Mouse (Mus musculus): ENCODE measurements around the gene Serpina3j. TPM values are rescaled to one million over a fixed set of nuclear protein-coding genes. Genes with fewer than 3 reads are reported as not detected.
"Not testable (repeated sequence)": the region's sequence is repeated elsewhere in the genome, so short reads cannot be mapped to it uniquely, and the experiment has no call there.

The Serpina3j gene
- polyA plus RNA-seq, 1 experiment: not detected

DNA sequence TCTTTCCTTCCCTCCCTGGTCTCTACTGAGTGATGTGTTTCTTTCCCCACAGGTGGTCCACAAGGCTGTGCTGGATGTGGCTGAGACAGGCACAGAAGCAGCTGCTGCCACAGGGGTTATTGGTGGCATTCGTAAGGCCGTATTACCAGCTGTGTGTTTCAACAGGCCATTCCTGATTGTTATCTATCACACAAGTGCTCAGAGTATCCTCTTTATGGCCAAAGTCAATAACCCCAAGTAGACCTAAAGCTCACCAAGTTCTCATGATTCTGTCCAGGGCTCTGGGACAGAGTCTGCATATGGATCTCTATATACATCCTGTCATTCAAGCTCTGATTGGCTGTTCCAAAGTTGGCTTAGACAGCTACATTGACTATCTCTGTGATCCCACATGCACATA, 30.8 kb downstream of the Serpina3j start:
- Histone ChIP-seq H3K4me3 (ENCODE audit: low read depth, low read length) (no peak overlapping the region), H3K36me3 (ENCODE audit: control insufficient read depth, insufficient read depth, low read length) (no peaks in the 10 kb centered on the region), H3K27ac (ENCODE audit: insufficient read depth, low read depth, low read length) (no peak overlapping the region), H3K4me1 (ENCODE audit: control insufficient read depth, insufficient read depth, insufficient read length, low read length) (no peaks in the 10 kb centered on the region), H3K27me3 (ENCODE audit: control insufficient read depth, insufficient read depth, low read length) (no peaks in the 10 kb centered on the region)
- no peak for TF ChIP-seq POLR2A (IDR thresholded peaks at IDR 0.05; ENCODE audit: low read depth, low read length)
- no peak for TF ChIP-seq CTCF (IDR thresholded peaks at IDR 0.05; ENCODE audit: extremely low read depth, insufficient read length, insufficient replicate concordance, low read depth, low read length)
- 53% methylated on average over 2 of the region's 2 CpGs for WGBS

DNA sequence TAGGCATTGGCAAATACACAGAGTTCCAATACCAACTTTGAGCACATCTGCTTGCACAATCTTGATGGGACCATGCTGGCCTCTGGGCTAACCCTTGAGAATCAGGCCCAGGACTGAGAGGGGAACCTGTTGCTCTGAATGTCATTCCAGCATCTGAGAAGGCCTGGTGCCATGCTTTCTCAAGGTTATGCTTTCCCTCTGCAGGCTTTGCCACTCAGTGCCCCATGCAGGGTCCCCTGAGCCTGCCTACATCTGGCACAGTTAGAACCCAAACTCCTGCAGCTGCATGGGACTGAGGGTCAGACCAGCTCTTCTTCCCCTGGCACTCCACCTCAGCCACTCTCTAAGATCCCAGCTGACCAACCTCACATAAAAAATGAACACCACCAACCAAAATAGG, 31.4 kb downstream of the Serpina3j start:
- H3K36me3 ChIP-seq (ENCODE audit: control insufficient read depth, insufficient read depth, low read length): no peaks in the 10 kb centered on the region
- no peaks in the 10 kb centered on the region for H3K4me1 ChIP-seq (ENCODE audit: control insufficient read depth, insufficient read depth, insufficient read length, low read length)
- H3K27me3 ChIP-seq (ENCODE audit: control insufficient read depth, insufficient read depth, low read length): no peaks in the 10 kb centered on the region
- no peak for TF ChIP-seq POLR2A (IDR thresholded peaks at IDR 0.05; ENCODE audit: low read depth, low read length)
- TF ChIP-seq CTCF (IDR thresholded peaks at IDR 0.05; ENCODE audit: extremely low read depth, insufficient read length, insufficient replicate concordance, low read depth, low read length): no peak
- H3K4me3 ChIP-seq (ENCODE audit: low read depth, low read length): no peak overlapping the region
- H3K27ac ChIP-seq (ENCODE audit: insufficient read depth, low read depth, low read length): no peak overlapping the region

DNA sequence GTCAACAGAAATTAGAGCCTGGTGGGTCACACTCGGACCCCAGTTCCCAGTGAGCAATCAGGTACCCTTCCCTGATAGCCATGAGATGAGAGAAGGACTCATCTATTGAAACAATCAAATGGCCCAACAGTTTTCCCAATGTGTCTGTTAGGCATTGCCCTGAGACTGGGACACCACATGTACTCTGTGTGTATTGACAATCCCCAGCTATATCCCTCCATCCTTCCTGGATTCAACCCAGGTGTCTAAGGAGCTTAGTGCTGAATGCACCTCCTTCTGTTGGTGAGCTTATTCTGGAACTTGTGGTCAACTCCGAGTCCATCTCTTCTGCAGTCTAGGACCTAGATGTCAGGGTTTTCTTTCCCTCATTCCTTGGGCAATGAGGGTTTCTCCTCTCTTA, 32.7 kb downstream of the Serpina3j start:
- WGBS: 74% methylated on average over 2 of the region's 2 CpGs
- Histone ChIP-seq H3K36me3 (ENCODE audit: control insufficient read depth, insufficient read depth, low read length) (no peaks in the 10 kb centered on the region), H3K4me1 (ENCODE audit: control insufficient read depth, insufficient read depth, insufficient read length, low read length) (no peaks in the 10 kb centered on the region), H3K27ac (ENCODE audit: insufficient read depth, low read depth, low read length) (no peak overlapping the region), H3K27me3 (ENCODE audit: control insufficient read depth, insufficient read depth, low read length) (no peaks in the 10 kb centered on the region), H3K4me3 (ENCODE audit: low read depth, low read length) (no peak overlapping the region)
- TF ChIP-seq CTCF (IDR thresholded peaks at IDR 0.05; ENCODE audit: extremely low read depth, insufficient read length, insufficient replicate concordance, low read depth, low read length) (no peak), POLR2A (IDR thresholded peaks at IDR 0.05; ENCODE audit: low read depth, low read length) (no peak)

DNA sequence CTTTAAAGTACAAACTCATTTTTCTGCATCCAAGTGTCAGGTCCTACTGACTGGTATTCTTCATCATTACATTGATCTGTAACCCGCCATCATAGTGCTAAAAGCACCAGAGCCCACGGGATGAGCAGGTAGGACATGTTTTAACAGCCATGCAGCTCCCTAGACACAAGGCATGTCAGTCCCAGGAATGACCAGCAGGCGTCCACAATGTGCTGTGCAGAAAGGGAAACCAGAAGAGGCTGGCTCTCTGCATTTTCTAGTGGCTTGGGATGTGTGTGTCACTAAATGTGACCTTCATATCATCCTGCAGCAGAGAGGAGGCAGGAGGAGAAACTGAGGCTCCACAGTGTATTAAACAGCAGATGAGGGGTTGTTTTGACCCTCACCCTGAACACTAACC, 37.5 kb downstream of the Serpina3j start:
- WGBS: 17% methylated on average over 3 of the region's 3 CpGs

DNA sequence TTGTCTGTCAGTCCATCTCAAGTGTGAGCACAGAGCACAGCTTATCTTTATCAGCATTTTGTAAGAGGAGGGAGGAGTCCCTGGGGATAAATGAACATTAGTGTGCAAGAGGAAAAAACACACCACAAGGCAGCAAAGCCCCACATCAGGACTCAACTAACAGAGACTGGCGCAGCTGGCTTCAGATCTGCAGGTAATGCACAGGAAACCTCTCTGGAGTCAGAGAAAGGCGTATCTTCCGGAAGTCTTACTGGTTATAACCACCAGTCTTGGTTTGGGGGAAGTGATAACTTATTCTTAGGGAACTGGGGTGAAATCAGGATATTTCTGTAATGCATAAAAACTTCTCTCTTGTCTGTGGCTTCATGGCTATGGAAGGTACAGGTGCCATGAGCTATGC, 41.7 kb downstream of the Serpina3j start:
- Histone ChIP-seq H3K4me1 (ENCODE audit: control insufficient read depth, insufficient read depth, insufficient read length, low read length) (no peaks in the 10 kb centered on the region), H3K4me3 (ENCODE audit: low read depth, low read length) (no peak overlapping the region), H3K27me3 (ENCODE audit: control insufficient read depth, insufficient read depth, low read length) (no peaks in the 10 kb centered on the region), H3K36me3 (ENCODE audit: control insufficient read depth, insufficient read depth, low read length) (no peaks in the 10 kb centered on the region), H3K27ac (ENCODE audit: insufficient read depth, low read depth, low read length) (no peak overlapping the region)
- 57% methylated on average over 3 of the region's 3 CpGs for WGBS
- TF ChIP-seq POLR2A (IDR thresholded peaks at IDR 0.05; ENCODE audit: low read depth, low read length) (no peak), CTCF (IDR thresholded peaks at IDR 0.05; ENCODE audit: extremely low read depth, insufficient read length, insufficient replicate concordance, low read depth, low read length) (no peak)

More for the DNA sequence above, 37.5 kb downstream of the Serpina3j start:
- not testable (repeated sequence) for H3K27ac ChIP-seq (ENCODE audit: insufficient read depth, low read depth, low read length); H3K4me3 ChIP-seq (ENCODE audit: low read depth, low read length); H3K27me3 ChIP-seq (ENCODE audit: control insufficient read depth, insufficient read depth, low read length); H3K36me3 ChIP-seq (ENCODE audit: control insufficient read depth, insufficient read depth, low read length); H3K4me1 ChIP-seq (ENCODE audit: control insufficient read depth, insufficient read depth, insufficient read length, low read length)

DNA sequence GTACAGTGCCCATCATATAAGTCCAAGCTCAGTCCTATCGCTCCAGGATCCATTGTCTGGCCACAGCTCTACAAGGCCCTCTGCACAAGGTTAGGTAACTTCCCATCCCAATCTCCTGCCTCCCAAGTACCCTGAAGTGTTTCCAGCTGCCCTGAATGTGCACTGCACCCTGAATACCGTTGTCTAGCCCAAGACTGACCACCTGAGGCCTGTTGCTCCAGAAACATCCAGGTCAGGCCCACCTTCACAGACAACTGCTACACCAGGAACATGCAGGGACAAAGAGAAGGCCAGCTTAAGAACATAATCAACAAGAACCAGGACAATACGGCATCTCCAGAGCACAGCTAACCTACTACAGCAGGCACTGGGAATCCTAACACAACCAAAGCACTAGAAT, 55.6 kb downstream of the Serpina3j start:
- Histone ChIP-seq H3K27me3 (ENCODE audit: control insufficient read depth, insufficient read depth, low read length) (no peaks in the 10 kb centered on the region), H3K36me3 (ENCODE audit: control insufficient read depth, insufficient read depth, low read length) (no peaks in the 10 kb centered on the region), H3K27ac (ENCODE audit: insufficient read depth, low read depth, low read length) (no peak overlapping the region), H3K4me1 (ENCODE audit: control insufficient read depth, insufficient read depth, insufficient read length, low read length) (no peaks in the 10 kb centered on the region), H3K4me3 (ENCODE audit: low read depth, low read length) (no peak overlapping the region)
- TF ChIP-seq POLR2A (IDR thresholded peaks at IDR 0.05; ENCODE audit: low read depth, low read length): no peak
- no peak for TF ChIP-seq CTCF (IDR thresholded peaks at IDR 0.05; ENCODE audit: extremely low read depth, insufficient read length, insufficient replicate concordance, low read depth, low read length)
- WGBS: 78% methylated on average over 3 of the region's 3 CpGs

Other genes starting within 250 kb of the Serpina3j start
- gene Serpina5, start 213.4 kb upstream of the Serpina3j start, polyA plus RNA-seq (2012; rRNA removed): not detected in 2 replicates
- not detected in 2 replicates for gene Serpina3a, start 201.8 kb upstream of the Serpina3j start, polyA plus RNA-seq (2012; rRNA removed)
- not detected in 2 replicates for gene Serpina3b, start 186.6 kb upstream of the Serpina3j start, polyA plus RNA-seq (2012; rRNA removed)
- gene Serpina3c, start 160.7 kb upstream of the Serpina3j start, polyA plus RNA-seq (2012; rRNA removed): 0.11 and 0.14 TPM in 2 replicates
- gene Serpina3f, start 100.0 kb upstream of the Serpina3j start, polyA plus RNA-seq (2012; rRNA removed): 1.2 and 1.8 TPM in 2 replicates
- 7.4 and 17.5 TPM in 2 replicates for gene Serpina3g, start 78.3 kb upstream of the Serpina3j start, polyA plus RNA-seq (2012; rRNA removed)
- gene Serpina3i, start 51.4 kb upstream of the Serpina3j start, polyA plus RNA-seq (2012; rRNA removed): 0.13 TPM in 1 of 2 replicates, not detected in the other
- not detected in 2 replicates for gene Serpina3k, start 23.9 kb downstream of the Serpina3j start, polyA plus RNA-seq (2012; rRNA removed)
- gene Serpina3m, start 23.9 kb downstream of the Serpina3j start, polyA plus RNA-seq (2012; rRNA removed): not detected in 2 replicates
- gene Serpina3n, start 92.2 kb downstream of the Serpina3j start, polyA plus RNA-seq (2012; rRNA removed): 7.0 and 12.6 TPM in 2 replicates
- 0.46 TPM in 1 of 2 replicates, not detected in the other for gene Gsc, start 158.8 kb downstream of the Serpina3j start, polyA plus RNA-seq (2012; rRNA removed)